Comparison of ENCODE assay signal across 16 mouse cellular contexts in genomic region chr17:27134715-27135114, GRCm38 (mm10). TPM values are rescaled to one million over a fixed set of nuclear protein-coding genes. Genes with fewer than 3 reads are reported as not detected.
"Had no signal": no experiment of that assay in that cellular context is flagged by ENCODE, and none has a peak within 500 bp of the region (broad histone marks: within the 10 kb centered on the region; RNA-seq: fewer than 3 reads in every experiment).

No protein-coding gene starts in this region.

- H3K36me3 ChIP-seq: limb, embryonic 12.5 days; neural tube, embryonic 13.5 days had no signal

- DNase-seq: kidney, adult 18-20 months; kidney, postnatal 10 days; kidney, postnatal 4 days; lung, adult 2 months; lung, postnatal 36 days; right cerebral cortex, adult 18-20 months; right cerebral cortex, postnatal 25 days; thymus, adult 2 months; thymus, postnatal 4 days had no signal

- H3K27ac ChIP-seq: limb, embryonic 12.5 days had no signal

- H3K9me3 ChIP-seq: limb, embryonic 12.5 days; midbrain, embryonic 13.5 days; neural tube, embryonic 13.5 days had no signal

- H3K27me3 ChIP-seq: neural tube, embryonic 13.5 days had no signal

RNA-seq across cellular contexts. Expression of gene Ip6k3, which starts 32.9 kb away (rescaled TPM):
- total RNA-seq: layer of hippocampus, postnatal 10 days; liver, adult 2 months; megakaryocyte progenitor cell, adult 5-6 weeks had no signal
- polyA plus RNA-seq: liver, adult 2 months; small intestine, adult 2 months had no signal
